Mouse (Mus musculus): ENCODE data around the gene Nmt2. TPM values are rescaled to one million over a fixed set of nuclear protein-coding genes. Genes with fewer than 3 reads are reported as not detected.
A peak's percentile ranks its signal among the peaks of the same experiment; 100 is the strongest.

Nmt2 gene
- total RNA-seq, 4 experiments from 2014 or later: 80.8 to 96.6 (median 88.5) TPM

DNA sequence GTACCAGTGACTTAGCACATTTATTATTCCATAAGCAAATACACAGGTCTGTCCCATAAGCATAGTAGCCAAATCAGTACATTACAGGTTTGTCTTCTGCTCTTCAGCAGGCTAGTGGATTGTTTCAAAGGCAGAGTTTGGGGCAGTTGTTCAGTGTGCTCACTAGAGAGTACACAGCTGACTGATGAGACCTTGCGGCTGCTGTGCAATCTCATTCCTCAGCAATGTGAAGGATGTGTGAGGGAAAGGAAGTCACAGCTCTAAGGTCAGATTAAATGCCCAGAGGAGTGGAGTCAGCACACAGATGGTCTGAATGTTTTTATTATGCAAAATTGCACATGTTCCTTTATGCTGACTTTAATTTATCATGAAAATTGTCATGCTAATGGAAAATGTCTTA, 42.5 kb downstream of the Nmt2 start:
- DNase-seq (ENCODE audit: low spot score in 2 of 2): no peak

DNA sequence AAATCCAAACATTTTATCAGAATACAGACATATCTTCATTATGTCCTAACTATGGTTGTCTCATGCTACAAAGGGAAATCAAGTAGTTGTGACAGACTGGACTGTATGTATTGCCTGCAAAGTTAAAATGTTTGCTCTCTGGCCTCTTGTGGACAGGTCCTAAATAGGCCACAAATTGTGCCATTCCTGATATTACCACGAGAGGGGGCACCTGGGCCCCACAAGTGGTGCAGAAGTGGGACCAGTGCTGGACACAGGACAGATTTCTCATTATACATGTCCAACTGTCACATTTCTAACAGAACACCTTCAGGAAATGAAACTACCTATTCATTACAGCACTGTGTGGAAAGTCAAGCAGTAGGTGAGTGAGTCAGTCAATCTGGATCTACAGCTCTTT, 43.3 kb downstream of the Nmt2 start:
- peak in 1 of 2 experiments; percentile 26 for DNase-seq (ENCODE audit: low spot score in 2 of 2)

DNA sequence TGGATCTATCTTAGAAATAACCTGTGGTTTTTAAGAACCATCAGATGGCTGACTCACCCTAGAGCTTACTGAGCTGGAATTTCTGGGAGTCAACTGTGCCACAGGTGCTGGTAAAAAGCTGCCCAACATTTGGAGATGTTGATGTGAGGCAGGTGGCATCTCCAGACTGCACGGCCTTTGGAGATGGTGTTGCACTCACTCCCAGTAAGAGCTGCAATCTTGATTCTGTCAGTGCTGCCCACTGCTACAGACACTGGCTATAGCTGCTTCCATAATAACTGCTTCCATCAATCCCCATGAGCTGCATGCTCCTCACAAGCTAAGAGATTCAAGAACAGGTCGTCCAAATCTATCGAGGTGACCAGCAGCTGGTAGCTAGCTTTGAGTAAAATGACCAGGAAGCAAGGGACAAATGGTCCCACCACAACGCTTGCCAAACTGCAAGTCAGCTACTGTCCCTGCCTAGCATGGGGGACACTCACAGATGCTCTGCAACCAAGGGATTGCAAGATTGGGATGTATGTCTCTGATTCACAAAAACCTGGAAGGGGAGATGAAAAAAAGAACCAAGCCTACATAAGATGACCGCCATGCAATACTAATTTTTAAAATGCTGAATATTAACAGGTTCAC, 47.2 kb downstream of the Nmt2 start:
- DNase-seq (ENCODE audit: low spot score in 2 of 2): peak in 1 of 2 experiments; percentile 21

DNA sequence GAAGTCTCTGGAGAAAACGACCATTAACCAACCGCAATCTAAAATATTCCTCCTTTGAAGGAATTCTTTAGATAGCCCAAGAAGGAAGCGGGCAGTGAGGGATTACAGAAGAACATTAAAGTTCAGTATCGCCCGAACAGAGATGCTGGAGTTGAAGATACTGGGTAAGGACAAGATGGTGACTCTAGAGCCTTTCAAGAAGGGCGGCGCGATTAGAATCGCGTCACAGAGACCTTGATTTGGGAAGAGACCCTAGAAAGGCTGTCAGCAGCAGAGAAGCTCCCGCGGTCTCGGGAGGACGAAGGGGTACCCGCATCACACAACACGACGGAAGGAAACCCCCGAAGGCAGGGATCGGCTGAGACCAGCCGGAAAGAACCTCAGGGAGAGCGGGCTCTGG, 48.0 kb downstream of the Nmt2 start:
- no peak for DNase-seq (ENCODE audit: low spot score in 2 of 2)

DNA sequence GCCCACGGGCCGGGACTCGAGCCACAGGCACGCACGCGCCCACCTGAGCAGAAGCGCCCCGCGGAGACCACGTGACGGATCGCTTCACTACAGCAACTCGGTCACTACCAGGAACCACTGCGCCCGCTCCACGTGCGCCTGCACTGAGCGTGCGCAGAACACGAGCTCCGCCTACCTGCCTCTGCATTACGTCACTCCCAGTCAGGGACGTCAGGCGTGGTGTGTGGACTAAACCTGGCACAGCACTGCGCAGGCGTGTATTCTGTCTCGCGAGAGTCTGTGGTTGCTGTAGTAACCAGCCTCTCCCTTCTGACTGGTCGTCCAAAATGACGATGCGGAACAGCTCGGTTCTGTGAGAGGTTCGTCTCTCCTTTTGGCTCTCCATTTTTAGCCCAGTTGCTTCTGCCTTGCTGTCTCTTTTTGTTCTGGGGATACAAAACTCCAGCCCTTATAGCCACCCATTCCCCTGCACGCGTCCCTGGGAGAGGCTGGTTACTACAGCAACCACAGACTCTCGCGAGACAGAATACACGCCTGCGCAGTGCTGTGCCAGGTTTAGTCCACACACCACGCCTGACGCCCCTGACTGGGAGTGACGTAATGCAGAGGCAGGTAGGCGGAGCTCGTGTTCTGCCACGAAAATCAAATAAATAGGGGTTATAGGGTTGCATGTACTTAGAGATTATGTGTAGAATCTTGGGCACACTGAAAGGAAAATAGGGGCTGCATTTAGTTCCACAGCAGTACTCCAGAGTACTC, 48.7 kb downstream of the Nmt2 start, which contains the start of gene Rpp38:
Gene Rpp38, minus strand, starts transcription at position 160 of the 759 bp plus-strand sequence.
- DNase-seq (ENCODE audit: low spot score in 2 of 2): peak; percentile 99

DNA sequence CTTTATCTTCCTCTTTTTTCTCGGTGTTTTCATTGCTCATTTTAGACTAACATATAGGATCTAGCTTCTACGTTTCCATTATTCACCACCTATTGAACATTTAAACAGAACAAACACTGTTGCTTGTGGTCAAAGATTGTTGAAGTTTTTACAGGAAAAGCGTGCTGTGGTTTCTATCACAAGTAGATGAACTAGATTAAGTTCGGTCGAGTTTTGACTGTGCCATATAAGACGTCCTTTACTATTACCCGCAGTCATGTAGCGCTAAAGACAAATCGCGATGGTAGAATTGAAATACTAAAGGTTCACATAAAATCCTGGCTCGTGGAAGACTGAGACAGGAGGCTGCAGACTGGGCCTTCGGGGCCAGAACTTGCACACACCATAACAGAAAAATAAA, 49.7 kb downstream of the Nmt2 start:
- no peak for DNase-seq (ENCODE audit: low spot score in 2 of 2)

DNA sequence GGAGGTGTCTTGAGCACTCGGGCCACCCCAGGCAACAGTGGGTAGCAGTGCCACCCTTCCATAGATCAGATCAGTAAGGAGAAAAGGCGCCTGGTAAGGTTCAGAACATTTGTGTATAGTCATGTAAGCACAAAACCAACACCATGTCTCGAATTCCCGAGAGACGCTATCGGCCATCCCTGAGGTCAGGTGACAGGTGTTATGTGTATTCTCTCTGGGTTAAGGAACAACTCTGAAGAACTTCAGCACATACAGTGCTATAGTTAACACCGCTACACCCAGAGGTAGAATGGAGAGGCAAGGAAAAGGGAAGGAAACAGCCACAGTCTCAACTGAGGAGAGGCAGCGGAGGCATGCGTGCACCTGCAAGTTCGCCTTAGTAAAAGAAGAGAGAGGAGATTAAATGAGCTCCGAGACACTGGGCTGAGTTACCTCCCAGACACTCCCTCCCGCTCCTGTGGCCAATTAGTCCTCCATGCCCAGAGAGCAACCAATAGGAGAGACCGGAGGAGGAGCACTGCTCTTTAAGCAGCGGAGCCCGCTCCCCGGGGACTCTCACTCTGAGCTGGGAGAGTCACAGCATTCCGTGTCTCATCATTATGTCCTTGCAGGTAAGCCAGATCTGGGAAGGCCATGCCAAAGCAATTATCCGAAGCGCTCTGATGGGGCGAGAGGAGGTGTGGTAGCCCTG, 51.7 kb downstream of the Nmt2 start, which contains the start of gene Acbd7:
Gene Acbd7, plus strand, starts transcription at position 558 of the 691 bp plus-strand sequence.
- peak; percentile 54 to 60 for DNase-seq (ENCODE audit: low spot score in 2 of 2)

DNA sequence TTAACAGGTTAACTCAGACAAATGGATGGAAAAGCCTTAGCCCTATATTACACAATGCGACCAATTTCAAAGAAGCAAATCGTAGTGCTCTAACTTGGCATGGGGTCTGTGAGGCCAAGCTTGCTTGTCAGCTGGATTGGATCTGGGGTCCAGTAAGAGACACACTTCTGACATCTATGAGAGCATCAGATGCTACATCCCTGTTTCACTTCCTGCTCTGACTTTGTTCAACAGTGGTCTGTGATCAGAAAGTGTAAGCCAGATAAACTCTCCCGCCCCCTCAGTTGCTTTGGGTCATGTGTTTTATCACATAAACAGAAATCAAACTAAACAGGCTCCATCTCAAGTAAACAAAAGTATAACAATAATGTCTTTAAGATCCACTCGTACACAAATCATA, 64.4 kb downstream of the Nmt2 start:
- DNase-seq (ENCODE audit: low spot score in 2 of 2): no peak

DNA sequence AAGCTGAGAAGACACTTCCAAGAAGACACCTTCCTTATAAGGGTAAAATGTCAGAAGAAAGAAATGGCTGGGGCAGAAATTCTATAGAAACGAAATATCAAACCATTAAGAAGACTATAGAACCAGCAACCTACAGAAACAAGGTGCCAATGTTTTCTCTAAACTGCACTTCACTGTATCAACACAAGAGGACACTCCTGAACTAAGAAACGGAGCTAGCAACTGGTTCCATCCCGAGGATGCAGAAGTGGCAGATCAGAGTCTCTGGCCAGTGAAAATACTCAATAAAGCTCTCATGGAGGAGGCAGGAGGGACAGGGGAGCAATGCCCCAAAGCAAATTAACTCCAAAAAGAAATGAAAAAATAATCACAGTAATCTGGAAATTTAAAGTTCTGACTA, 64.9 kb downstream of the Nmt2 start:
- no peak for DNase-seq (ENCODE audit: low spot score in 2 of 2)

DNA sequence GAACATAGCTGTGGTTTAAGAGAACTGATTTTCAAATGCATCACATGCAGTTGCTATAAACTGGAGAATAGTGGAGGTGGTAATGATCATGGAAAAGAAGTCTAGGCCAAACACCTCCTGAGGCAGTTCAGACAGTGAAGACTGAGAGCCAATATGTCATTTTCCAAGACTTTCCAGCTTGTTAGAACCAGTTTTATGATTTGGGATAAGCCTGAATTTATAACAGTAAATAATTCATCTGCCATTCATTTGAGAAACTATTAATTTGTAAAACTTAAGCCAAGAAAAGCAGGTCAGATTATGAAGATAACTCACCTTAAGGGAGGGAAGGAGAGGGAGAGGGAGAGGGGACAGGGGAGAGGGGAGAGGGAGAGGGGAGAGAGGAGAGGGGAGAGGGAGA, 69.1 kb downstream of the Nmt2 start:
- DNase-seq (ENCODE audit: low spot score in 2 of 2): no peak

DNA sequence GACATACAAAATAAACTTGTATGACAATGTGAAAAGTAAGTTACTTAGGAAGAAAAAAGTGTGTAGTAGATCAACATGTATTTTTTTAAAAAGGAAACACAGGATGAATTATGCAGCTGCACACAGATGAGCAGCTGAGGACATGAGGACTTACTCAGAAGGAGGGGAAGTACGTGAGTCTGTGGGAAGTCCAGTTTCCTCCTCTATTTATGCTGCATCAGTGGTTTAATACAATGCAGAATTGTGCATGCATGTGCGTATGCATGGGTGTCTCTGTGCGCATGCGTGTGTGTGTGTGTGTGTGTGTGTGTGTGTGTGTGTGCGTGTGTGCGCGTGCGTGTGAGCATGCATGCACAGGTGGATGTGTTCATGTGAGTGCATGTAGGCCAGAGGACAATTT, 71.8 kb downstream of the Nmt2 start:
- DNase-seq (ENCODE audit: low spot score in 2 of 2): no peak

DNA sequence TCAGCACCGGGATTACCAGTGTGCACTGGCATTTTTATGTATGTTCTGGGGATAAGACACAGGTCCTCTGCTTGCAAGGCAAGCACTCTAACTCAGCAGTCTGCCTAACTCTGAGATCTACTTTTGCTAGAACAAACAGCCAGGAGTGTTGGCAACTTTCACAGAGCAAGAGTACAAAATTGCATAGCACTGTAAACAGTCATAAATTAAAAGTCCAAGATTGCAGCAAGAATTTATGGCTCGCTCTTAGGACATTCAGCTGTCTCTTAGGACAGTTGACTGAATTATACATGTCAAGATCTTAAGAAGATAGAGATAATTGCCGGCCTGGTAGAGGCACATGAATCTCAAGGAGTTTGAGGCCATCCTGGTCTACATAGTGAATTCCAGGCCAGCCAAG, 72.3 kb downstream of the Nmt2 start:
- DNase-seq (ENCODE audit: low spot score in 2 of 2): no peak

DNA sequence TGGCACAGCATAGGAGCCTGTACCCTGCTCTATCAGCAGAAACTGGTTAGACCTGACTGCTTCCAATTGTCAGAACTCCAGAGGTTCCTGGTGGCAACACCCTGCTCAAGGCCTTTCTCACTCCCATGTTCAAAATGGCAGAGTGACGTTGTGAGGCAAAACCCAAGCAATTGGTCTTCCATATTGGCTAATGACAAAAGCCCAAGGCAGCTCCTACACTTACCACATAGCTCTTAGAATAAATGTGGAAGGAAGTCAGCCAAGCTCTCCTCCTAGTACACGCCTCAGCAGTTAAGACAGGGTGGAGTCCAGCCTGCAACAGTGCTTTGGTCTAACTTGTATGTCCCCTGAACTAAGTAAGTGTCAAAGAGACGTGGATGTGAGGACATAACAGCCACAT, 73.9 kb downstream of the Nmt2 start:
- no peak for DNase-seq (ENCODE audit: low spot score in 2 of 2)

DNA sequence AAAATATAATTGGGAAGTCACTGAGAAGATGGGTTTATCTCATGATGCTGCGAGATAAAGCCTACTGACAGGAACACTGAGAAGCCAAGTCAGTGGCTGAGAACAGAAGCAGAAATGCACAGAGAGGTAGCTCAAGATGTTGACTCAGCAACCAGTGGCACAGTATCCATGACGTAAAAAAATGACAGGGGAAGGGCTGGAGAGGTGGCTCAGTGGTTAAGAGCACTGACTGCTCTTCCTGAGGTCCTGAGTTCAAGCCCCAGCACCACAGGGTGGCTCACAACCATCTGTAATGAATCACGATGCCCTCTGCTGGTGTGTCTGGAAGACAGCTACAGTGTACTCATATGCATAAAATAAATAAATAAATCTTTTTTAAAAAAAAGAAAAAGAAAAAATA, 77.1 kb downstream of the Nmt2 start:
- no peak for DNase-seq (ENCODE audit: low spot score in 2 of 2)

DNA sequence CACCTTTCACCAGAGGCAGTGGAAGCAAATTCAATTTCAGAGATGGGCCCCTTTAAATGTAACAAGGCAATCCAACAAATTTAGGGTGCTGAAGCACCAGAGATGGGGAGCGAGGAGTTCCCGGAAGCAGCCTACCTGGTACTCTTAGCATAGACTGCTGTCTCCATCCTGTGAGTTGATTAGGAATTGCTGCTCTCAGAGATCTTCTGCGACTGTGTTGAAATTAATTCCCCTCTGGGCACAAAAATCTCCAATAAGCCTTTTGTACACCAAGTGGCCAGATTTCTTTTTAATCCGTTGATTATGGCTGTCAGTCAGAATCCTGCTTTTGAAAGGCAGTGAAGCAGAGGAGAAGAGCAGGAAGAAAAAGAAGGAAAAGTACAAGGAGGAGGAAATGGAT, 81.1 kb downstream of the Nmt2 start:
- no peak for DNase-seq (ENCODE audit: low spot score in 2 of 2)

Other genes starting within 250 kb of the Nmt2 start
- 10 to 100 TPM; 69.5 to 76.2 (median 72.9) TPM for gene Fam171a1, start 170.0 kb upstream of the Nmt2 start, total RNA-seq (2022)
- 10 to 100 TPM in 2 of 4 experiments, 1 to 10 TPM in 2; 8.3 to 14.4 (median 10.2) TPM for gene Rpp38, start 48.4 kb downstream of the Nmt2 start, total RNA-seq (2022)
- 1 to 10 TPM in 3 of 4 experiments, under 1 TPM in 1; 0.68 to 2.0 (median 1.4) TPM for gene Acbd7, start 52.0 kb downstream of the Nmt2 start, total RNA-seq (2022)
- gene Olah, start 113.0 kb downstream of the Nmt2 start, total RNA-seq (2022): not detected
- 1 to 10 TPM; 3.3 to 6.4 (median 4.4) TPM for gene Meig1, start 138.4 kb downstream of the Nmt2 start, total RNA-seq (2022)
- gene Dclre1c, start 139.9 kb downstream of the Nmt2 start, total RNA-seq (2022): 10 to 100 TPM; 10.6 to 18.3 (median 15.4) TPM
- gene Suv39h2, start 190.8 kb downstream of the Nmt2 start, total RNA-seq (2022): 1 to 10 TPM; 3.1 to 3.8 (median 3.6) TPM
- gene Gm45902, start 228.6 kb downstream of the Nmt2 start, total RNA-seq (2022): 1 to 10 TPM; 5.3 to 7.3 (median 5.8) TPM
- gene Hspa14, start 228.6 kb downstream of the Nmt2 start, total RNA-seq (2022): 10 to 100 TPM; 47.6 to 56.3 (median 53.0) TPM
- gene Cdnf, start 228.8 kb downstream of the Nmt2 start, total RNA-seq (2022): 1 to 10 TPM in 2 of 4 experiments, under 1 TPM in 2; 0.83 to 3.2 (median 1.2) TPM

All from layer of hippocampus, adult 8-10 months (tissue).